Mouse (Mus musculus): ENCODE measurements around the gene Tor1aip1. TPM values are rescaled to one million over a fixed set of nuclear protein-coding genes. Genes with fewer than 3 reads are reported as not detected.

The Tor1aip1 gene
- polyA plus RNA-seq (2012; rRNA removed) = 17.5 and 17.6 TPM in 2 replicates

- TF ChIP-seq POLR2A (IDR thresholded peaks at IDR 0.05; ENCODE audit: low read depth, low read length) (peak; percentile 78; the same call in 1 of the 2 replicates), CTCF (IDR thresholded peaks at IDR 0.05; ENCODE audit: extremely low read depth, insufficient read depth, insufficient read length, insufficient replicate concordance) (peak; percentile 58; the same call in 1 of the 2 replicates)
- Histone ChIP-seq H3K27me3 (ENCODE audit: control insufficient read depth, insufficient read depth, low read length) (no peaks in the 10 kb centered on the region), H3K4me1 (ENCODE audit: control insufficient read depth, insufficient read depth, insufficient read length) (peaks cover 3% of the 10 kb centered on the region; the same call in 1 of the 2 replicates), H3K27ac (ENCODE audit: insufficient read depth, low read length) (peak within 1 kb of the TSS; percentile 100), H3K4me3 (ENCODE audit: extremely low read depth, insufficient read depth, insufficient read length) (peak within 1 kb of the TSS; percentile 94), H3K36me3 (ENCODE audit: control insufficient read depth, insufficient read depth, low read length) (peaks cover 18% of the 10 kb centered on the region)
- DNase-seq (ENCODE audit: low read depth in 1 of 2, low spot score in 2 of 2) = peak; percentile 97
- WGBS = under 1% methylated on average over 59 of the region's 59 CpGs
Measured at GRCm38 (mm10) chr1:156035930-156036737, at the start of gene Tor1aip1. Tor1aip1 (minus strand) TSS chr1:156036480.

DNA sequence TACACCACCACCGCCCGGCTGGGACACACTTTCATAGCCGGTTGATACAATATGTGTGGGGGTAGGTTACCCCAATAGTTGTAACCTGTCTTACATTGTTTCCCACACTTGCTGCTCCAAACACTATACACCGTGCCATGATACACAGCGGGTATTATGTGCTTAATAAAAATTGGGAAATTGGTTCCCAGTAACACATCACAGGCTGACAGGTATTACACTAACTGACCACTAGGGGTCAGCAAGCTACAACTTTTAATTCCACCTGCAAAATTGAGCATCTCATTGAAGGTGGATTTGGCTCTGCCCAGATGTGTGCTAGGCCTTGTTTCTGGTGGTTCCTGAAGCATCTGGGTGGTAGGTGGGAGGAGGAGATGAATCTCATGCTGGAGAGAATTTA, 49.5 kb upstream of the Tor1aip1 start:
- Histone ChIP-seq H3K4me3 (ENCODE audit: extremely low read depth, insufficient read depth, insufficient read length) (no peak overlapping the region), H3K4me1 (ENCODE audit: control insufficient read depth, insufficient read depth, insufficient read length) (no peaks in the 10 kb centered on the region), H3K27ac (ENCODE audit: insufficient read depth, low read length) (no peak overlapping the region), H3K27me3 (ENCODE audit: control insufficient read depth, insufficient read depth, low read length) (no peaks in the 10 kb centered on the region), H3K36me3 (ENCODE audit: control insufficient read depth, insufficient read depth, low read length) (no peaks in the 10 kb centered on the region)
- WGBS = 52% methylated on average over 5 of the region's 5 CpGs
- DNase-seq (ENCODE audit: low read depth in 1 of 2, low spot score in 2 of 2) = peak in 1 of 2 experiments; percentile 15
- TF ChIP-seq POLR2A (IDR thresholded peaks at IDR 0.05; ENCODE audit: low read depth, low read length) (no peak), CTCF (IDR thresholded peaks at IDR 0.05; ENCODE audit: extremely low read depth, insufficient read depth, insufficient read length, insufficient replicate concordance) (peak; percentile 22; the same call in 1 of the 2 replicates)

DNA sequence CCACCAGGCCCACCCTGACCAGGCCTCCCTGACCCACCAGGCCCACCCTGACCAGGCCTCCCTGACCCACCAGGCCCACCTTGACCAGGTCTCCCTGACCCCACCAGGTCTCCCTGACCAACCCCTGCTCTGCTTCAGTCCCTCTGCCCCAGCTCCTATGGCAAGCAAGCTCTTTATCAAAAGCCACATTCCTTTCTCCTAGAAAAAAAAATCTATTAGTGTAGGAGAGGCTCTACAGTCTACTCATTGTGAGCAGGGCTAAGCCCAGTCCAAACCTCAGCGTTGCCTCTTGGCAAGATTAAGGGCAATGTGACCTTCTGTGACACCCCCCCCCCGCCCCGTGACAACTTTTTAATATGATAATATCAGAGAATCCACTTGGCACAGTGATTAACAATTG, 48.3 kb upstream of the Tor1aip1 start:
- H3K4me3 ChIP-seq (ENCODE audit: extremely low read depth, insufficient read depth, insufficient read length) = no peak overlapping the region
- H3K4me1 ChIP-seq (ENCODE audit: control insufficient read depth, insufficient read depth, insufficient read length) = no peaks in the 10 kb centered on the region
- WGBS = 85% methylated on average over 3 of the region's 3 CpGs
- DNase-seq (ENCODE audit: low read depth in 1 of 2, low spot score in 2 of 2) = no peak
- no peaks in the 10 kb centered on the region for H3K36me3 ChIP-seq (ENCODE audit: control insufficient read depth, insufficient read depth, low read length)
- no peak for TF ChIP-seq CTCF (IDR thresholded peaks at IDR 0.05; ENCODE audit: extremely low read depth, insufficient read depth, insufficient read length, insufficient replicate concordance)
- no peak for TF ChIP-seq POLR2A (IDR thresholded peaks at IDR 0.05; ENCODE audit: low read depth, low read length)
- H3K27ac ChIP-seq (ENCODE audit: insufficient read depth, low read length) = no peak overlapping the region
- no peaks in the 10 kb centered on the region for H3K27me3 ChIP-seq (ENCODE audit: control insufficient read depth, insufficient read depth, low read length)

- no peak for DNase-seq (ENCODE audit: low read depth in 1 of 2, low spot score in 2 of 2)
- Histone ChIP-seq H3K36me3 (ENCODE audit: control insufficient read depth, insufficient read depth, low read length) (no peaks in the 10 kb centered on the region), H3K27ac (ENCODE audit: insufficient read depth, low read length) (no peak overlapping the region), H3K4me1 (ENCODE audit: control insufficient read depth, insufficient read depth, insufficient read length) (no peaks in the 10 kb centered on the region), H3K27me3 (ENCODE audit: control insufficient read depth, insufficient read depth, low read length) (no peaks in the 10 kb centered on the region), H3K4me3 (ENCODE audit: extremely low read depth, insufficient read depth, insufficient read length) (no peak overlapping the region)
- WGBS = 70% methylated on average over 3 of the region's 3 CpGs
- TF ChIP-seq CTCF (IDR thresholded peaks at IDR 0.05; ENCODE audit: extremely low read depth, insufficient read depth, insufficient read length, insufficient replicate concordance) (no peak), POLR2A (IDR thresholded peaks at IDR 0.05; ENCODE audit: low read depth, low read length) (no peak)
Measured at GRCm38 (mm10) chr1:156077655-156078054, 41.4 kb upstream of the Tor1aip1 start.

DNA sequence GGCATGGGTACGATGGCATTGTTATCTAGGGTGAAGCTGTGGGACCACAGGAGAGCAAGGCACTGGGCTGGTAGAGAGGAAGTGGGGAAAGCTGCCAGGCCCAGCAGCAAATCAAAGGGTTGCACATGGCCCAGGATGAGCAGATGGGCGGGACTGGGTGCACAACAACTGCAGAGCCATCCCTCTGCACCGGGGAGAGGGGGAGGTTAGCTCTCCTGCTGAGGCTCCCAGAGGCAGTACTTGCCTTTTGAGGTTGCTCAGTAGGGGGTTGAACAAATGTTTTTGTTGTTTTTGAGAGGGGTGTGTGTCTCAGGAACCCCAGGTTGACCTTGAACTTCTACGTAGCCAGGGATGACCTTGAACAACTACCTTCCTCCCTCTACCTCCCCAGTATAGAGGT, 40.2 kb upstream of the Tor1aip1 start:
- TF ChIP-seq POLR2A (IDR thresholded peaks at IDR 0.05; ENCODE audit: low read depth, low read length) (no peak), CTCF (IDR thresholded peaks at IDR 0.05; ENCODE audit: extremely low read depth, insufficient read depth, insufficient read length, insufficient replicate concordance) (no peak)
- no peak for DNase-seq (ENCODE audit: low read depth in 1 of 2, low spot score in 2 of 2)
- no peaks in the 10 kb centered on the region for H3K4me1 ChIP-seq (ENCODE audit: control insufficient read depth, insufficient read depth, insufficient read length)
- no peak overlapping the region for H3K27ac ChIP-seq (ENCODE audit: insufficient read depth, low read length)
- H3K27me3 ChIP-seq (ENCODE audit: control insufficient read depth, insufficient read depth, low read length) = no peaks in the 10 kb centered on the region
- WGBS = 33% methylated on average over 4 of the region's 4 CpGs
- H3K4me3 ChIP-seq (ENCODE audit: extremely low read depth, insufficient read depth, insufficient read length) = no peak overlapping the region
- H3K36me3 ChIP-seq (ENCODE audit: control insufficient read depth, insufficient read depth, low read length) = no peaks in the 10 kb centered on the region

DNA sequence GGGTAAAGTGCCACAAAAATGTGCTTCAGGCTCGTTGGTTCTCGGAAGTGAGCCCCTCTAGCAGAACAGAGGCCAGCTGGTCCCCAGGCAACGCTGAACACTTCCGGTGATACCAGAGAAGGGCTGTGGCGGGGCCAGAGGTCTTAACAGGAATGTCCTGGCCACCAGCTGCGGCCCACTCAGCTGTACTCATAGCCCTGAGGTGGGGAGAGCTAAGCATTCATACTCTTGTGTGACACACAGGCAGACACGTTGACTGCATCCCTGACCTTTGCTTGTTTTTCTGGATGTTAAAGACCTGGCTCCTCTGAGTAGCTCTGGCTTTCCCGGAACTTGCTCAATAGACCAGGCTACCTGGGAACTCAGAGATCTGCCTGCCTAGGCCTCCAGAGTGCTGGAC, 38.3 kb upstream of the Tor1aip1 start:
- Histone ChIP-seq H3K36me3 (ENCODE audit: control insufficient read depth, insufficient read depth, low read length) (no peaks in the 10 kb centered on the region), H3K27ac (ENCODE audit: insufficient read depth, low read length) (no peak overlapping the region), H3K27me3 (ENCODE audit: control insufficient read depth, insufficient read depth, low read length) (no peaks in the 10 kb centered on the region), H3K4me1 (ENCODE audit: control insufficient read depth, insufficient read depth, insufficient read length) (no peaks in the 10 kb centered on the region), H3K4me3 (ENCODE audit: extremely low read depth, insufficient read depth, insufficient read length) (no peak overlapping the region)
- DNase-seq (ENCODE audit: low read depth in 1 of 2, low spot score in 2 of 2) = no peak
- no peak for TF ChIP-seq POLR2A (IDR thresholded peaks at IDR 0.05; ENCODE audit: low read depth, low read length)
- no peak for TF ChIP-seq CTCF (IDR thresholded peaks at IDR 0.05; ENCODE audit: extremely low read depth, insufficient read depth, insufficient read length, insufficient replicate concordance)
- WGBS = 77% methylated on average over 8 of the region's 8 CpGs

Data from spleen, adult 2 months (tissue).